Mouse (Mus musculus) midbrain, embryonic 15.5 days (tissue): Measurements from ENCODE around the gene Snn. TPM values are rescaled to one million over a fixed set of nuclear protein-coding genes. Genes with fewer than 3 reads are reported as not detected.
A peak's percentile ranks its signal among the peaks of the same experiment; 100 is the strongest.

Experiments used
- ATAC-seq: fragments of 200-750 bp; cut with Nextera tagmentation; replicated peaks from 2 replicates; pipeline ENCODE4 v1.8.0; 2017; ENCODE audit warnings: moderate TSS enrichment
- H3K27ac ChIP-seq: fragments of 300-500 bp; sonication (generic); 2 replicates; pipeline ENCODE4 v1.5.1; 2015; ENCODE audit warnings: mild to moderate bottlenecking, inconsistent platforms
- H3K27me3 ChIP-seq: fragments of 300-500 bp; sonication (generic); replicated peaks from 2 replicates; pipeline ENCODE4 v1.6.1; 2015; ENCODE audit warnings: inconsistent platforms
- H3K36me3 ChIP-seq: fragments of 300-500 bp; sonication (generic); replicated peaks from 2 replicates; pipeline ENCODE4 v1.6.1; 2015; ENCODE audit warnings: inconsistent platforms
- H3K4me1 ChIP-seq: fragments of 300-500 bp; sonication (generic); 2 replicates; pipeline ENCODE4 v1.6.1; 2015; ENCODE audit warnings: inconsistent platforms
- H3K4me2 ChIP-seq: fragments of 300-500 bp; sonication (generic); 2 replicates; pipeline ENCODE4 v1.6.1; 2015; ENCODE audit warnings: inconsistent platforms, mild to moderate bottlenecking, moderate library complexity
- H3K4me3 ChIP-seq: fragments of 300-500 bp; sonication (generic); 2 replicates; pipeline ENCODE4 v1.5.1; 2015; ENCODE audit warnings: mild to moderate bottlenecking, inconsistent platforms
- H3K9ac ChIP-seq: fragments of 300-500 bp; sonication (generic); 2 replicates; pipeline ENCODE4 v1.6.1; 2015; ENCODE audit warnings: mild to moderate bottlenecking, inconsistent platforms
- H3K9me3 ChIP-seq: fragments of 300-500 bp; sonication (generic); 2 replicates; pipeline ENCODE4 v1.6.1; 2016; ENCODE audit warnings: inconsistent platforms
- WGBS: fragments of 180-500 bp; shearing (Covaris S2); methylation state at CpG from one replicate; pipeline ENCODE4 v1.1.7; 2015; ENCODE audit warnings: mixed read lengths; 5-methylcytosine and 5-hydroxymethylcytosine counted together
- polyA plus RNA-seq: library from polyadenylated mRNA; unstranded; fragments of >200 nt; fragmentation: Nextera tagmentation; extraction: Ambion mirVana; gene quantifications from 2 replicates; pipeline ENCODE4 v1.2.1, GENCODE M21; 2015

The Snn gene
- polyA plus RNA-seq, 1 experiment from 2014 or later, result 135 TPM

DNA sequence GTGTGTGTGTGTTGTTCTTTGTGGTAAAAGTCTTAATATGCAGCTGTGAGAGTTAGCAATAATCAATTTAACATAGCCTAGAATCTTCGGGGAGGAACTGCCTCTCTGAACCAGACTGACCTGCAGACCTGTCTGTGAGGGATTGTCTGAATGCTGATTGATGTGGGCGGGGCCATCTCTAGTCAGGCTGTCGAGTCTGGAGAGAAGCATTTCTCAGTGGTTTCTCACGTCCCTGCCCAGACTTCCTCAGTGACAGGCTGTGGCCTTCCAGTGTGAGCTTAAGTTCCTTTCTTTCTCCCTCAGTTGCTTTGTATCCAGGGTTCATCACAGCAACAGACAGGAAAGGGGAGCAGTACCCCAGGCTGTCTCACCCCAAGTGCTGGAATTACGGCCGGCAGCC, 6.3 kb upstream of the Snn start:
- H3K36me3 ChIP-seq, result no peaks in the 10 kb centered on the region
- no peaks in the 10 kb centered on the region for H3K9me3 ChIP-seq
- H3K4me3 ChIP-seq, result no peak overlapping the region
- no peak overlapping the region for H3K27ac ChIP-seq
- no peak for ATAC-seq
- H3K27me3 ChIP-seq, result no peaks in the 10 kb centered on the region
- no peaks in the 10 kb centered on the region for H3K4me1 ChIP-seq
- H3K4me2 ChIP-seq, result no peak overlapping the region
- 68% methylated on average over 6 of the region's 6 CpGs for WGBS
- H3K9ac ChIP-seq, result no peak overlapping the region

DNA sequence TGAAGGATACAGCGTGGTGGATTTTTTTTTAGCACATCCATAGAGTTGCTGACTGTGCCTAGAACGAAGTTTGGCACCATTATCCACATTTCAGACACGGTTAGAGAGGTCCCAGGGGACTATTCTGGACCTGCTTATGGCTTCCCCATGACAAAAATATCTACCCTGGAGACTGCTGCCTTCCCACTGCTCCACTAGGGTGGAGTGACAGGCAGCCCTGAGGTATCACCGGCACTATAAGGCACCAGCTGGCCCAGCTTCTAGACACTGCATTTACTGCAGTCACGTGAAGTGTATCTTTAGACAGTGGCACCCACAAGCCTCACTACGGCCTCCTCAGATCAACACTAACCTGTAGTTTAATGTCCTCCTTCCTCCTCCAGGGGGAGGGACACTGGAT, 5.9 kb upstream of the Snn start:
- no peak for ATAC-seq
- H3K4me1 ChIP-seq, result no peaks in the 10 kb centered on the region
- WGBS, result 86% methylated on average over 6 of the region's 6 CpGs
- H3K36me3 ChIP-seq, result no peaks in the 10 kb centered on the region
- H3K9ac ChIP-seq, result no peak overlapping the region
- no peak overlapping the region for H3K27ac ChIP-seq
- no peaks in the 10 kb centered on the region for H3K9me3 ChIP-seq
- H3K4me2 ChIP-seq, result no peak overlapping the region
- H3K4me3 ChIP-seq, result no peak overlapping the region
- H3K27me3 ChIP-seq, result no peaks in the 10 kb centered on the region

DNA sequence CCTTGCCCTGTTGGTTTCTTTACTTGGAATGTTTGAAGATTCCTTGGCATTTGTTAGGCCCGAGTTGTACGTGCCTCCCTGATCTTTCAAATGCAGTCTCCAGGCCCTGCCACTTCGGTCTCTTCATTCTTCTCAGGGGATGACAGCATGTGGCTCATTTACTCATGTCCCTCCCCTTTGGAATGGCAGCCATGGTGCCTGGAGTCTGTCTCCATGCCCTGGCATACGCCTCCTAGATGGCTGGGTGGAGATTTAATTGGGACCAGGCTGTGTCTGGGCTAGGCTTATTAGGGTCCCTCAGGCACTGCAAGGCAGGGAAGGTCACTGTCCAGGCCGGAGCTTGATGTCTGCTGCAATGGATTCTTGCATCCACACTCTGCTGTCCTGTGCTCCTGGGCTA, 4.8 kb upstream of the Snn start:
- Histone ChIP-seq H3K27me3 (no peaks in the 10 kb centered on the region), H3K9me3 (no peaks in the 10 kb centered on the region), H3K4me1 (no peaks in the 10 kb centered on the region), H3K9ac (no peak overlapping the region), H3K4me2 (no peak overlapping the region), H3K4me3 (no peak overlapping the region), H3K27ac (no peak overlapping the region), H3K36me3 (no peaks in the 10 kb centered on the region)
- ATAC-seq, result no peak
- WGBS, result 73% methylated on average over 5 of the region's 5 CpGs

DNA sequence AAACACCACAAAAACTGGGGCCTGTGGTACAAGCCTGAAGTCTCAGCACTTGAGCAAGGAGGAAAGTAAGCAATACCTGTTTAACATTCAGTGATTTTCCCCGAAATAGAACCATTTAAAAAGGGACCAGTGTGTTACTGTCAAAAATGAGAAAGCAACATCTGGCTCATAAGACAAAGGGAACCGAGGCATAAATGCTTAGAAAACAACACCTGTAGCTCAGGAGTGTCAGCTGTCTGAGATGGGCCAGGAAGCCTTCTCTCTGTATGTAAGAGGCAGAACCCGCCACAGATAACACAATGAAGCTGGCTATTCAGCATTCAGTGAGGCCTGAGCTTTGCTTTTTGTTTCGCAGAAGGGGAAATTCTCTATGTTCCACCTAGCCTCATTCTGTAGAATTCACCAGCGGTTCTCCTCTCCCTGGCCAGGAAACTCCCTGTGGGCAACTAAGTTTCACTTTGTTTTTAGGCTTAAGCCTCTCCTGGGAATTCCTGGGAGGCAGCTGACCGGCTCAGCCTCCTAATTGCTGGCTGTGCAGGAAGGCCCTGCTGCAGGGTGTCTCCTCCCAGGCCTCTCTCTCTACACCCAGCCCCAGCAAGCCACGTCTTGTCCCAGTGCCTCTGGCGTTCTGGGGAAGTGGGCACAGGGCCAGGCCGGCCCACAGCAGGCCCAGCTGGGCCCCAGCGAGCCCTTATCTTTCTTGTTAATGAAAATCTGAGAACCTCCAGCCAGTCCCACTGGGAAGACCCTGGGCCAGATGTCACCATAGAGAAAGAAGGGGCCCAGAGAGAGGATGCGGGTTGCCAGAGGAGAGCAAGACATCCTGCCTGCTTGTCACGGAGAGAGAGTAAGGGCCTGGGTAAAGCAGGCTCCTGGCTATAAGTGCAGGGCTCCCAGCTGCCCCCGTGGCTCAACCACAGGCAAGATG, 2.3 kb downstream of the Snn start:
- H3K4me2 ChIP-seq, result no peak overlapping the region
- ATAC-seq, result no peak
- WGBS, result 11% methylated on average over 13 of the region's 13 CpGs

DNA sequence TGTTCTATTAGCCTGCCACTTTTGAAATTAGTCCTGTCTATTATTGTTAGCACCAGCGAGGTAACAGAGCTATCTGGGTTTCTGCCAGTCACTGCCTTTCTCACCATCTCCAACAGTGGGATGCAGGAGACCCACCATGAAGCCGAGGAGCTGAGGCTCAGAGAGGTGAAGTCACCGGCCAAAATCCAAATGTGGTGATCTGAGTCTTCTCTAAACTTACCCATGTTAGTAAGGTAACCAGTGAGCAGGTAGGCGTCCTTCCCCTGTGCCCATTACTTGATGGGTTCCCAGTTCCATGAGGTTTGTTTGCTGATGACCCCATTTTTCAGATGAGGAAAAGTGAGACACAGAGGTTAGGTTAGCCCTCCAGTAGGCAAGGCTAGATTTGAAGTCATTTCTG, 3.6 kb downstream of the Snn start:
- peaks cover 50% of the 10 kb centered on the region for H3K4me1 ChIP-seq
- WGBS, result 94% methylated on average over 4 of the region's 4 CpGs
- no peak overlapping the region for H3K4me3 ChIP-seq
- no peaks in the 10 kb centered on the region for H3K9me3 ChIP-seq
- H3K27me3 ChIP-seq, result no peaks in the 10 kb centered on the region
- no peak overlapping the region for H3K9ac ChIP-seq
- no peaks in the 10 kb centered on the region for H3K36me3 ChIP-seq
- no peak overlapping the region for H3K27ac ChIP-seq
- no peak for ATAC-seq
- no peak overlapping the region for H3K4me2 ChIP-seq

More for the DNA sequence above, 2.3 kb downstream of the Snn start:
- peak overlapping the region; percentile 51 for H3K27ac ChIP-seq
- H3K27me3 ChIP-seq, result no peaks in the 10 kb centered on the region
- no peaks in the 10 kb centered on the region for H3K36me3 ChIP-seq
- no peak overlapping the region for H3K4me3 ChIP-seq
- H3K9ac ChIP-seq, result no peak overlapping the region
- no peaks in the 10 kb centered on the region for H3K9me3 ChIP-seq
- peaks cover 37% of the 10 kb centered on the region for H3K4me1 ChIP-seq

DNA sequence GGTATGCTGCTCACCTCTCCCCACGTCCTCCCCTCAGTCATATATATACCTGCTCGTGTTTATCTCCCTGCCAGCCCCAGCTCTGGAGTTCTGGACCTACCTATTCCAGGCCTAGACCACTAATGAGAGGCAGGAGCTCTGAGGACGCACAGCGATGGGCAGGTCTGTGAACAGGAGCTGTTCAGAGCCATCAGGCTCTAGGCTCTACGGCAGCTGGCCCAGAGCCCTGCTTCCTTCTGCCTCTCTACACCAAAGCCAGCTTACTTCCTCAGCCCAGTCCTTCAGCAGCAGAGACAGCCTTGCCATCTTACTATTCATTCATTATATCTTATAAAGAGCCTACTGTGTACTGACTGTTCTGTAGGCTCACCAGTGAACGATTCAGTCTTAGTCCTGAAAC, 4.0 kb downstream of the Snn start:
- 85% methylated on average over 6 of the region's 6 CpGs for WGBS
- Histone ChIP-seq H3K9ac (no peak overlapping the region), H3K36me3 (no peaks in the 10 kb centered on the region), H3K27me3 (no peaks in the 10 kb centered on the region), H3K4me3 (no peak overlapping the region), H3K4me1 (peaks cover 54% of the 10 kb centered on the region), H3K4me2 (no peak overlapping the region), H3K9me3 (no peaks in the 10 kb centered on the region), H3K27ac (no peak overlapping the region)
- ATAC-seq, result no peak

DNA sequence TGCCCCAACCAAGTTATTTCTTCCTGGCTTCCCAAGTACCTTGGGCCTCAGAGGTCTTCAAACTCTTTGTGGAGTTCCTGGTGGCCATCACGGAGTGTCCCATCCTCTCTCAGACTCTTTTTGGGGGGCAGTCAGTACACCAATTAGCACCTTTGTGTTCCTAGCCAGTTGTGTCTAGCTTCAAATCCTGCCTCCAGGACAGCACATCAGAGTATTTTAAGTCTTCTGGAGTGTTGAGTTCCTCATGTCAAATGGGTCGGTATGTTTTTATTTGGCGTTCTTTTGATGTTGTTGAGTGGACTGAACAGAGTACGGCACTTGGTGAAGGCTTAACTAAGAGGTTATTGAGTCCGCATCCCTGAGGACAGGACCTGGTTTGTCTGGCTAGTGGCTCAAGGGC, 4.7 kb downstream of the Snn start:
- Histone ChIP-seq H3K4me1 (peaks cover 61% of the 10 kb centered on the region), H3K4me3 (peak overlapping the region; percentile 90), H3K9ac (peak overlapping the region; percentile 98), H3K27me3 (no peaks in the 10 kb centered on the region), H3K9me3 (no peaks in the 10 kb centered on the region), H3K4me2 (peak overlapping the region; percentile 77), H3K36me3 (no peaks in the 10 kb centered on the region), H3K27ac (peak overlapping the region; percentile 99)
- WGBS, result 46% methylated on average over 5 of the region's 5 CpGs
- ATAC-seq, result peak; percentile 32

DNA sequence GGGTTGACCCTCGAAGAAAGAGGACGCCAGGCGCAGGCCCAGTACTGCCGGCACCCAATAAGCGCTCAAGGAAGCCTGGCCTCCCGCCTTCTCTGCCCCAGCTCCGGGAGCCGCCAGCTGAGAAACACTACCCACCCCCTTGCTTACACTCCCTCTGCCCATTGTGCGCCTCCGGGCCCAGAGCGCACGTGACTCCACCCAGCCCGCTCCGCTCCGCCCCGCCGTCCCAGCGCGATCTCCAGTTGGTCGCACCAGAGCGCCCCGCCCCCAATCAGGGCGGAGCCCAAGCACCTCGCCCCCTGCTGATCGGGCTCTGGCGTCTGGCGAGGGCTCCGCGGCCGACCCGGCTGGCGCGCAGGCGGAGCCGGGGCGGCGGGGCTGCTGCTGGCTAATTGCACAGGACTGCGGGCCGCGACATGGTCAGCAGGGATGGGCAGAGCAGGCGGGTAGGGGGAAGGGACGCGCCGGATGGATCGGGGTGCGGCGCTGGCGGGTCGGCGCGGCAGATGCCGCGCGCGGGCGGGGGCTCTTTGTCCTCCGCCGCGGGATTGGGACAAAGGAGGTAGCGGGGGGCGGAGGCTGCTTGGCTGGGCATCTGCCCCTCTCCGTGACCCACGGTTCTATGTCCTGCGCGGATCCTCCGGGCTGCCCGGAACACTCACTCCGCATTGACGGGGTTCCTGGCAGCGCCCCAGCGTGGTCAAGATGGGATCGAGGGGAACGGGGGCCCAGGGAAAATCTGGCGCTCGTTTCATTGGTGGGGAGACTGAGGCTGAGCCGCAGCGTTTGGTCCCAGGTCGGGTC, 5.5 kb downstream of the Snn start, which contains the start of gene Litaf:
Gene Litaf, minus strand, starts transcription at position 129 of the 804 bp plus-strand sequence.
- peaks cover 67% of the 10 kb centered on the region for H3K4me1 ChIP-seq
- ATAC-seq, result peak; percentile 98
- peak within 1 kb of the TSS; percentile 98 for H3K9ac ChIP-seq
- H3K27ac ChIP-seq, result peak within 1 kb of the TSS; percentile 99
- under 1% methylated on average over 78 of the region's 78 CpGs for WGBS
- no peaks in the 10 kb centered on the region for H3K36me3 ChIP-seq
- H3K27me3 ChIP-seq, result no peaks in the 10 kb centered on the region
- H3K9me3 ChIP-seq, result no peaks in the 10 kb centered on the region
- H3K4me2 ChIP-seq, result peak within 1 kb of the TSS; percentile 77
- H3K4me3 ChIP-seq, result peak within 1 kb of the TSS; percentile 90

DNA sequence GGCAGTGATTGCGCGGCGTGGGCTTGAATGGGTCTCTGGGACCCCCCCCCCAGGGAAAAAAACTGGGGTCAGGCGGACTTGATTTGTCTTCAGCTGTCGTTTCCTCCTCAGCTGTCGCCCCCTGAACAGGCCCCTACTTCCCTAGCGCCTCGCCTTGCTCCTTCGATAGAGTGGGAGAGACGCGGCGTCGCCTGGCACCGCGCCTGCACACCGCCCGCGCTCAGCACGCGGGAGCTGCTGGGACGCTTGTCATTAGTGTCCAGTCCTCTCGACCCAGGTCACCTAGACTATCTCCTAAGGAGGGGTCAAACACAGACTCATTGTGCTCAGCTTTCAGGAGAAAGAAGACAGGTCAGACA, 6.1 kb downstream of the Snn start:
- WGBS, result 0% methylated on average over 22 of the region's 22 CpGs

DNA sequence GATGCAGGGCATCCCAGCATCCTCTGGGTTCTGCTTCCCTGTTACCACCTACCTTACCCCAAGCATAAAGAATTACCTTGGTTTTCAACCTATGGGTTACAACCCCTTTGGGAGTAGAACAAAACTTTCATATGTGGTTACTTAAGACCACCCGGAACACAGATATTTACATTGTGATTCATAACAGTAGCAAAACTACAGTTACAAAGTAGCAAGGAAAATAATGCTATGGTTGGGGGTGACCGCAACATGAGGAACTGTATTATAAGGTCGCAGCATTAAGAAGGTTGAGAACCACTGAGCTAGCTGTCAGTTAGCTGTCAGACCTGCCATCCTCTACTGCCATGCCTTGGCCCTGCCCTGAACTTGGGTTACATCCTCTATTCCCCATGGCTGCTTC, 7.9 kb downstream of the Snn start:
- no peaks in the 10 kb centered on the region for H3K9me3 ChIP-seq
- H3K36me3 ChIP-seq, result peaks cover 7% of the 10 kb centered on the region; the same call in 1 of the 2 replicates
- H3K4me1 ChIP-seq, result peaks cover 75% of the 10 kb centered on the region
- no peak overlapping the region for H3K27ac ChIP-seq
- ATAC-seq, result no peak
- H3K4me2 ChIP-seq, result peak overlapping the region; percentile 77
- no peaks in the 10 kb centered on the region for H3K27me3 ChIP-seq
- no peak overlapping the region for H3K9ac ChIP-seq
- WGBS, result 93% methylated on average over 3 of the region's 3 CpGs
- H3K4me3 ChIP-seq, result no peak overlapping the region

More for the DNA sequence above, 6.1 kb downstream of the Snn start:
- ATAC-seq, result peak; percentile 50
- H3K27ac ChIP-seq, result peak overlapping the region; percentile 99
- peak overlapping the region; percentile 98 for H3K9ac ChIP-seq
- no peaks in the 10 kb centered on the region for H3K9me3 ChIP-seq
- peak overlapping the region; percentile 77 for H3K4me2 ChIP-seq
- H3K27me3 ChIP-seq, result no peaks in the 10 kb centered on the region
- H3K4me1 ChIP-seq, result peaks cover 73% of the 10 kb centered on the region
- peak overlapping the region; percentile 90 for H3K4me3 ChIP-seq
- no peaks in the 10 kb centered on the region for H3K36me3 ChIP-seq

DNA sequence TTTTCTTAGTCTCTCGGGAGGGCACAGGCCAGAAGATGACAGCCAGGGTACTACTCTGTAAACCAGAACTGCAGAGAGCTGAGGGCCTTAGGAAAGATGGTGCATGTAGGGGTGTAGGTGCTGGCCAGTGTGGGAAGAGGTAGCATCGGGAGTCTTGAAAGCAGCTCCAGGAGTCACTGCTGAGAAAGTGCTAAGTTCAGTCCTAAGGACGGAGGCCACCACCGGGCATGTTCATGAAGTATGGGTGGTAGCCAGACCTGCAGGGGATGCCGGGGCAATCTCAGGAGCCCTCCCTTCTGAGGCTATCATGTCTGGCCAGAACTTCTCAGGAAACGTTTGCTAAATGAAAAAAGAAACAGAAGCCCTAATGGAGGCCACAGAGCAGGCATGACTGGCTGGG, 8.5 kb downstream of the Snn start:
- peak overlapping the region; percentile 77; the same call in 1 of the 2 replicates for H3K4me2 ChIP-seq
- no peak overlapping the region for H3K9ac ChIP-seq
- H3K36me3 ChIP-seq, result peaks cover 7% of the 10 kb centered on the region; the same call in 1 of the 2 replicates
- no peak for ATAC-seq
- H3K27me3 ChIP-seq, result no peaks in the 10 kb centered on the region
- WGBS, result 80% methylated on average over 6 of the region's 6 CpGs
- peaks cover 71% of the 10 kb centered on the region for H3K4me1 ChIP-seq
- no peaks in the 10 kb centered on the region for H3K9me3 ChIP-seq
- no peak overlapping the region for H3K4me3 ChIP-seq
- H3K27ac ChIP-seq, result no peak overlapping the region

DNA sequence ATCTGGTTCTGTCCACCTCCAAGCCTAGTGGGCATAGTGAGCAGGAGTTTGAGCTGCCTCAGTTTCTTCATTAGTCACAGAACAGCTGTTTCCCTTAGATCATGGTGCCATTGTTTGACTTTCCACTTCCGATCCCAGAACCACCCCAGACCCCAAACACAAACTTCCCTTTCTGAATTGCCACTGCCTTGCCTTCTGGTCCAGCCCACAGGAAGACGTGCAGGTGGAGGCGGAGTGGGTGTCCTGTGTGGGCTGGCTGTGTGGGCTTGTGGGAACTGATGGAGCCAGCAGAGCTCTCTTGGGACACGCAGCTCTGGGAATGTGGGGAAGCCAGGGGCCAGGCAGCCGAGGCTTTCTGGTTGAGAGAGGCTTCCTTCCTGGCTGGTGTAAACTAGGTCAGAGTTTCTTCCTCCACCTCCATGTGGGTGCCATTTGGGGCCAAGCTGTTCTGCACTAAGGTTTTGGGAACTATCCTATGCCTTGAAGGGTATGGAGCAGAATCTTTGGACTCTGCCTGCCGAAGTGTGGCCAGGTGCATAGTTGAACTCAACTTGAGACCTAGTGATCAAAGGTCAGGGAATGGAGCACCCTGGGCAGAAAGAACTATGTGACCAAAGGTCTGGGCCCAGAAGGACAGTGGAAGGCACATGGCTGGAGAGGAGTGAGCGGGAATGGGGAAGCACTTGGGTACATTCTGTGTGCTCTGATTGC, 9.1 kb downstream of the Snn start:
- no peak for ATAC-seq
- no peak overlapping the region for H3K27ac ChIP-seq
- no peaks in the 10 kb centered on the region for H3K27me3 ChIP-seq
- H3K4me1 ChIP-seq, result peaks cover 66% of the 10 kb centered on the region
- H3K9me3 ChIP-seq, result no peaks in the 10 kb centered on the region
- peak overlapping the region; percentile 77; the same call in 1 of the 2 replicates for H3K4me2 ChIP-seq
- H3K36me3 ChIP-seq, result peaks cover 9% of the 10 kb centered on the region; the same call in 1 of the 2 replicates
- H3K9ac ChIP-seq, result no peak overlapping the region
- no peak overlapping the region for H3K4me3 ChIP-seq
- WGBS, result 84% methylated on average over 7 of the region's 7 CpGs
